Mouse (Mus musculus) kidney, postnatal 10 days (tissue): ENCODE results near the gene Ms4a18.
"Not testable (repeated sequence)": the region's sequence is repeated elsewhere in the genome, so short reads cannot be mapped to it uniquely, and the experiment has no call there.

Experiments
- DNase-seq: peaks from one replicate; pipeline ENCODE4 v3.0.0; 2021; ENCODE audit warnings: mixed read lengths

Ms4a18 gene

GRCm38 (mm10) chr19:11017891-11018290 lies at the start of gene Ms4a18:
Gene Ms4a18, minus strand, starts transcription at chr19:11018031.
- no peak for DNase-seq

GRCm38 (mm10) chr19:11065202-11065875 lies 47.5 kb upstream of the Ms4a18 start:
- no peak for DNase-seq

- no peak for DNase-seq
Measured at GRCm38 (mm10) chr19:11060900-11061299, 43.1 kb upstream of the Ms4a18 start.

- DNase-seq, result no peak
Measured at GRCm38 (mm10) chr19:11059967-11060366, 42.1 kb upstream of the Ms4a18 start.

GRCm38 (mm10) chr19:11055700-11056099 lies 37.9 kb upstream of the Ms4a18 start:
- not testable (repeated sequence) for DNase-seq

GRCm38 (mm10) chr19:11053277-11053676 lies 35.4 kb upstream of the Ms4a18 start:
- DNase-seq, result no peak

- DNase-seq, result no peak
Measured at GRCm38 (mm10) chr19:11052877-11053276, 35.0 kb upstream of the Ms4a18 start.

- DNase-seq, result no peak
Measured at GRCm38 (mm10) chr19:11050286-11050685, 32.5 kb upstream of the Ms4a18 start.

GRCm38 (mm10) chr19:11049426-11049825 lies 31.6 kb upstream of the Ms4a18 start:
- DNase-seq, result no peak

- no peak for DNase-seq
Measured at GRCm38 (mm10) chr19:11048503-11048902, 30.7 kb upstream of the Ms4a18 start.

GRCm38 (mm10) chr19:11048009-11048408 lies 30.2 kb upstream of the Ms4a18 start:
- no peak for DNase-seq

- DNase-seq, result peak; percentile 72
Measured at GRCm38 (mm10) chr19:11044996-11045711, 27.3 kb upstream of the Ms4a18 start.

- DNase-seq, result no peak
Measured at GRCm38 (mm10) chr19:11044671-11044995, 26.8 kb upstream of the Ms4a18 start.

GRCm38 (mm10) chr19:11037570-11037969 lies 19.7 kb upstream of the Ms4a18 start:
- no peak for DNase-seq

- DNase-seq, result no peak
Measured at GRCm38 (mm10) chr19:11022382-11022781, 4.6 kb upstream of the Ms4a18 start.

GRCm38 (mm10) chr19:11017251-11017650 lies 580 bp downstream of the Ms4a18 start:
- no peak for DNase-seq

- no peak for DNase-seq
Measured at GRCm38 (mm10) chr19:11015998-11016397, 1.8 kb downstream of the Ms4a18 start.

GRCm38 (mm10) chr19:11015468-11015867 lies 2.4 kb downstream of the Ms4a18 start:
- DNase-seq, result no peak

- DNase-seq, result no peak
Measured at GRCm38 (mm10) chr19:10993150-10993549, 24.7 kb downstream of the Ms4a18 start, which contains the start of gene Ms4a15. Gene Ms4a15, minus strand, starts transcription at chr19:10993250.

GRCm38 (mm10) chr19:10991911-10992310 lies 25.9 kb downstream of the Ms4a18 start:
- DNase-seq, result no peak

- DNase-seq, result no peak
Measured at GRCm38 (mm10) chr19:10990751-10991150, 27.1 kb downstream of the Ms4a18 start.

- DNase-seq, result no peak
Measured at GRCm38 (mm10) chr19:10988563-10988962, 29.3 kb downstream of the Ms4a18 start.

GRCm38 (mm10) chr19:10985889-10986288 lies 31.9 kb downstream of the Ms4a18 start:
- no peak for DNase-seq

GRCm38 (mm10) chr19:10984551-10984950 lies 33.3 kb downstream of the Ms4a18 start:
- DNase-seq, result no peak

GRCm38 (mm10) chr19:10983146-10983545 lies 34.7 kb downstream of the Ms4a18 start:
- peak; percentile 70 for DNase-seq
